Mouse (Mus musculus) stomach, postnatal 0 days (tissue): Measurements from ENCODE around the gene Apol7e.

Experiments
- CTCF ChIP-seq: IDR thresholded peaks from 2 replicates; pipeline ENCODE4 v1.5.1; 2016; ENCODE audit warnings: antibody characterized with exemption, low read depth, mild to moderate bottlenecking, moderate library complexity
- EP300 ChIP-seq: optimal IDR thresholded peaks from 2 replicates; pipeline ENCODE3; 2016; ENCODE audit warnings: antibody characterized with exemption

- TF ChIP-seq CTCF (no peak), EP300 (no peak)
Observed at GRCm38 (mm10) chr15:77761083-77761482, 62.4 kb downstream of the Apol7e start.
